Mouse (Mus musculus): Measurements from ENCODE around the gene Slc37a4. TPM values are rescaled to one million over a fixed set of nuclear protein-coding genes. Genes with fewer than 3 reads are reported as not detected.
"Not testable (repeated sequence)": the region's sequence is repeated elsewhere in the genome, so short reads cannot be mapped to it uniquely, and the experiment has no call there.

Gene Slc37a4
- polyA plus RNA-seq, 1 experiment from 2014 or later: 31.4 TPM

DNA sequence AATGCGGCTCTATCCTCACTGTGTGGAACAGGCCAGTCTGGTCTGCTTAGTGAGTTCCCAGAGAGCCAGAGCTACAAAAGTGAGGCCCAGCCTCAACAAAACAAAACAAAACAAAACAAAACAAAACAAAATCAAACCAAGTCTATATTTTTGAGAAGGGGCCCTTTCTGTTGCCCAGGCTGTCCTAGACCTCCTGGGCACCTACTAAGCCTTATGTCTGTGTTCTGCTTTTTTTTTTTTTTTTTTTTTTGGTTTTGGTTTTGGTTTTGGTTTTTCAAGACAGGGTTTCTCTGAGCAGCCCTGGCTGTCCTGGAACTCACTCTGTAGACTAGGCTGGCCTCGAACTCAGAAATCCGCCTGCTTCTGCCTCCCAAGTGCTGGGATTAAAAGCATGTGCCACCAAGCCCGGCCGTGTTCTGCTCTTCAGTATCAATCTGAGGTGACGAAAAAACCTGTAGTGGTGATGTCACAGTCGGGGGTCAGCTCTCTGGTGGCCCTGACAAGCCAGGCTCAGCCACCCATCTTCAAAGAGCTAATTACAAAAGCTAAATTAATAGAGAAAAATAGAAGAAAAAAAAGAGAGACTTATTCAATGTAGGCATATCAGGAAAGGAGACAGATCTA, 47.9 kb downstream of the Slc37a4 start:
- H3K4me3 ChIP-seq; H3K9me3 ChIP-seq; H3K4me2 ChIP-seq; H3K4me1 ChIP-seq; ATAC-seq (ENCODE audit: extremely low read depth, insufficient number of reproducible peaks, low FRiP score, low TSS enrichment); H3K27me3 ChIP-seq (replicated peaks); H3K36me3 ChIP-seq; H3K27ac ChIP-seq (replicated peaks); H3K9ac ChIP-seq: not testable (repeated sequence)
- 63% methylated on average over 7 of the region's 7 CpGs for WGBS

DNA sequence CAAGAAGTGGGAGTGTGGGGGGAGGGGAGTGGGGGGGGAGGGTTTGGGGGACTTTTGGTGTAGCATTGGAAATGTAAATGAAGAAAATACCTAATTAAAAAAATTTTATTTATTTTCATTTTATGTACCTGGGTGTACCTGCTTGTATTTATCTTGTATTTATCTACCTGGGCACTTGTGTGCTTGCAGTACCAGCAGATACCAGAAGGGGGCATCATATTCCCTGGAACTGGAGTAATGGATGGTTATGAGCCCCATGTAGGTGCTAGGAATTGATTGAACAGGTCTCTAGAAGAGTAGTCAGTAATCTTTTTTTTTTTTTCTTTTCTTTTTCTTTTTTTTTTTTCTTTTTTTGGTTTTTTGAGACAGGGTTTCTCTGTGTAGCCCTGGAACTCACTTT, 53.7 kb downstream of the Slc37a4 start:
- Histone ChIP-seq H3K9ac (no peak overlapping the region), H3K36me3 (no peaks in the 10 kb centered on the region), H3K27ac (replicated peaks) (no peak overlapping the region), H3K4me1 (peaks cover 4% of the 10 kb centered on the region; the same call in 1 of the 2 replicates), H3K4me2 (no peak overlapping the region), H3K27me3 (replicated peaks) (peaks cover 31% of the 10 kb centered on the region), H3K4me3 (no peak overlapping the region), H3K9me3 (no peaks in the 10 kb centered on the region)
- ATAC-seq (ENCODE audit: extremely low read depth, insufficient number of reproducible peaks, low FRiP score, low TSS enrichment): no peak

Small RNA genes lying within 50 kb of the gene (microRNA-seq; reads per million reads assigned to microRNA genes)
- not detected for gene Mir7085

Other genes with a start within 250 kb of the Slc37a4 start
- gene Cbl, start 162.8 kb upstream of the Slc37a4 start, polyA plus RNA-seq (2015; fragmentation: Nextera tagmentation; extraction: Ambion mirVana): 10.4 and 11.9 TPM in 2 replicates
- not detected in 2 replicates for gene Ccdc153, start 156.2 kb upstream of the Slc37a4 start, polyA plus RNA-seq (2015; fragmentation: Nextera tagmentation; extraction: Ambion mirVana)
- 0.12 TPM in 1 of 2 replicates, not detected in the other for gene Pdzd3, start 145.4 kb upstream of the Slc37a4 start, polyA plus RNA-seq (2015; fragmentation: Nextera tagmentation; extraction: Ambion mirVana)
- 5.6 and 5.9 TPM in 2 replicates for gene Nlrx1, start 128.3 kb upstream of the Slc37a4 start, polyA plus RNA-seq (2015; fragmentation: Nextera tagmentation; extraction: Ambion mirVana)
- gene Abcg4, start 108.2 kb upstream of the Slc37a4 start, polyA plus RNA-seq (2015; fragmentation: Nextera tagmentation; extraction: Ambion mirVana): 2.1 and 3.5 TPM in 2 replicates
- gene Hinfp, start 91.2 kb upstream of the Slc37a4 start, polyA plus RNA-seq (2015; fragmentation: Nextera tagmentation; extraction: Ambion mirVana): 14.9 and 16.0 TPM in 2 replicates
- gene C2cd2l, start 76.6 kb upstream of the Slc37a4 start, polyA plus RNA-seq (2015; fragmentation: Nextera tagmentation; extraction: Ambion mirVana): 7.1 TPM in 2 replicates
- gene Dpagt1, start 70.8 kb upstream of the Slc37a4 start, polyA plus RNA-seq (2015; fragmentation: Nextera tagmentation; extraction: Ambion mirVana): 33.4 and 34.4 TPM in 2 replicates
- 196 and 199 TPM in 2 replicates for gene H2afx, start 62.2 kb upstream of the Slc37a4 start, polyA plus RNA-seq (2015; fragmentation: Nextera tagmentation; extraction: Ambion mirVana)
- gene Hmbs, start 52.6 kb upstream of the Slc37a4 start, polyA plus RNA-seq (2015; fragmentation: Nextera tagmentation; extraction: Ambion mirVana): 135 and 149 TPM in 2 replicates
- gene Vps11, start 35.2 kb upstream of the Slc37a4 start, polyA plus RNA-seq (2015; fragmentation: Nextera tagmentation; extraction: Ambion mirVana): 20.0 and 21.1 TPM in 2 replicates
- gene Hyou1, start 17.4 kb upstream of the Slc37a4 start, polyA plus RNA-seq (2015; fragmentation: Nextera tagmentation; extraction: Ambion mirVana): 16.0 and 17.5 TPM in 2 replicates
- gene Rps25, start 10.3 kb downstream of the Slc37a4 start, polyA plus RNA-seq (2015; fragmentation: Nextera tagmentation; extraction: Ambion mirVana): 1,048 and 1,209 TPM in 2 replicates
- 78.9 and 89.7 TPM in 2 replicates for gene Trappc4, start 10.7 kb downstream of the Slc37a4 start, polyA plus RNA-seq (2015; fragmentation: Nextera tagmentation; extraction: Ambion mirVana)
- gene Ccdc84, start 21.7 kb downstream of the Slc37a4 start, polyA plus RNA-seq (2015; fragmentation: Nextera tagmentation; extraction: Ambion mirVana): 19.6 and 21.4 TPM in 2 replicates
- gene Foxr1, start 44.3 kb downstream of the Slc37a4 start, polyA plus RNA-seq (2015; fragmentation: Nextera tagmentation; extraction: Ambion mirVana): not detected in 2 replicates
- gene Upk2, start 58.1 kb downstream of the Slc37a4 start, polyA plus RNA-seq (2015; fragmentation: Nextera tagmentation; extraction: Ambion mirVana): not detected in 2 replicates
- 7.3 and 9.4 TPM in 2 replicates for gene Bcl9l, start 86.0 kb downstream of the Slc37a4 start, polyA plus RNA-seq (2015; fragmentation: Nextera tagmentation; extraction: Ambion mirVana)
- gene Cxcr5, start 165.0 kb downstream of the Slc37a4 start, polyA plus RNA-seq (2015; fragmentation: Nextera tagmentation; extraction: Ambion mirVana): not detected in 2 replicates
- 9.8 and 11.0 TPM in 2 replicates for gene Ddx6, start 208.0 kb downstream of the Slc37a4 start, polyA plus RNA-seq (2015; fragmentation: Nextera tagmentation; extraction: Ambion mirVana)